Mouse (Mus musculus): ENCODE data around the gene Aass. TPM values are rescaled to one million over a fixed set of nuclear protein-coding genes. Genes with fewer than 3 reads are reported as not detected.
"Not testable (repeated sequence)": the region's sequence is repeated elsewhere in the genome, so short reads cannot be mapped to it uniquely, and the experiment has no call there.

The Aass gene
- polyA plus RNA-seq, 1 experiment from 2014 or later, result 0.32 TPM

DNA sequence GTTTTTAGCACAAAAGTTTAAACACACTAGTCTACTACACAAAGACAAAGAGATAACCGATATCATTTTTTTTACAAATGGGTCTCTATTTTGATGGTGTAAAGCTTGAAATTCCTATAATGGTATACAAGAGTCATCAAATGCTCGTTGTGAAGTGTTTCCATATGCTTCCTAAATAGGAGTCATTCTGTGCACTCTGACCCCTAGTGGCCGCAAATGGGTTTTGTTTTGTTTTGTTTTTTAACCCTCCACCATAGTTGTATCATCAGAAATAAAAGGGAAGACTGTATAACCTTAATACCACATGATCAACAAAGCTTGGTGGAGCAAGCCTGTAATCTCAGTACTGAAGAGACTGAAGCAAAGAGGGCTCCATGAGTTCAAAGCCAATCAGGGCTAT lies 9.9 kb downstream of the Aass start:
- no peak overlapping the region for H3K27ac ChIP-seq (replicated peaks)
- H3K4me3 ChIP-seq (ENCODE audit: low read depth, low read length), result no peak overlapping the region
- H3K9ac ChIP-seq (ENCODE audit: low read length), result no peak overlapping the region
- no peaks in the 10 kb centered on the region for H3K27me3 ChIP-seq (ENCODE audit: control insufficient read depth, insufficient read depth, low read length)
- DNase-seq (ENCODE audit: low spot score) (no peak), ATAC-seq (ENCODE audit: low FRiP score, low TSS enrichment) (no peak)
- TF ChIP-seq EP300 (optimal IDR thresholded peaks at IDR 0.05), result no peak
- TF ChIP-seq CTCF (IDR thresholded peaks at IDR 0.05; ENCODE audit: low read depth), result peak; percentile 70
- H3K36me3 ChIP-seq (ENCODE audit: control insufficient read depth, insufficient read depth, low read length), result no peaks in the 10 kb centered on the region
- 38% methylated on average over 3 of the region's 3 CpGs for WGBS
- no peaks in the 10 kb centered on the region for H3K4me1 ChIP-seq (replicated peaks; ENCODE audit: control insufficient read depth, insufficient read depth)
- H3K9me3 ChIP-seq (ENCODE audit: control insufficient read depth, low read length), result no peaks in the 10 kb centered on the region
- no peak overlapping the region for H3K4me2 ChIP-seq (replicated peaks; ENCODE audit: low read depth)

DNA sequence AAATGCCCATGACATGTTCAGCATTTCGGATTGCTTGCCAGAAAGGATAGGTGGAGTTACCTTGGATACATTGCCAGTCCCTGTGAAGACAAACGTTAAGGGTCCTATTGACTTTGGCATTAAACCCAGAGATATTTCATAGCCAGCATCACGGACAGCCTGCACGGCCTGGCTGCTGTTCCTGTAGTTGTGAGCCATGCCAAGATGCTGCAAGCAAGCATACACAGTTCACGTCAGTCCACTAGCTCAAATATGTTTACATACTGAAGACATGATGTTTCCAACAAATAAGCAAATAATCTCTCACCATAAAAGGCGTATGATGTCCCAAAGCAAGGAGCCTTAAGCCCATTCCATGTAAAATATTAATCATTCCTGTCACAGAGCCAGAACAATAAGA lies 18.0 kb downstream of the Aass start:
- TF ChIP-seq EP300 (optimal IDR thresholded peaks at IDR 0.05) (no peak), CTCF (IDR thresholded peaks at IDR 0.05; ENCODE audit: low read depth) (no peak)

DNA sequence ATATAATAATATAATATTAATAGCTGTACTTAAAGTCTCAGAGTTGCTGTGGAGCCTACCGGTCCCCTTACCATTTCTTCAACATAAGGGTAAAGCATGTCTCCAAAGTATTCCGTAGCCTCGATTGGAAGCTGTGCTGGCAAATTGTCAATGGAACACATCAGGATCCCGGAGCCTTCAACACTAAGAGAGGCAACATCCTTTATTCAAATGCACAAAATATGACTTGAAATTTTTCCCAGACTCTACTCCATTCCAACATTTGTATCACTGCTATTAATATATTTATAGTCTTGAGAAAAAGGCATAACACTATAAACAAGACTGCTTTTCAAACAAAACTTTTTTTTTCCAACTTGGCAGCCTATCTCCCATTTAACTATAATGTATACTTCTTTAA lies 25.7 kb downstream of the Aass start:
- H3K4me3 ChIP-seq (ENCODE audit: low read depth, low read length), result no peak overlapping the region
- H3K9me3 ChIP-seq (ENCODE audit: control insufficient read depth, low read length), result no peaks in the 10 kb centered on the region
- H3K27me3 ChIP-seq (ENCODE audit: control insufficient read depth, insufficient read depth, low read length), result no peaks in the 10 kb centered on the region
- ATAC-seq (ENCODE audit: low FRiP score, low TSS enrichment) (no peak), DNase-seq (ENCODE audit: low spot score) (no peak)
- 75% methylated on average over 4 of the region's 4 CpGs for WGBS
- no peaks in the 10 kb centered on the region for H3K4me1 ChIP-seq (replicated peaks; ENCODE audit: control insufficient read depth, insufficient read depth)
- H3K4me2 ChIP-seq (replicated peaks; ENCODE audit: low read depth), result no peak overlapping the region
- no peak overlapping the region for H3K9ac ChIP-seq (ENCODE audit: low read length)
- H3K36me3 ChIP-seq (ENCODE audit: control insufficient read depth, insufficient read depth, low read length), result no peaks in the 10 kb centered on the region
- TF ChIP-seq CTCF (IDR thresholded peaks at IDR 0.05; ENCODE audit: low read depth) (no peak), EP300 (optimal IDR thresholded peaks at IDR 0.05) (no peak)
- H3K27ac ChIP-seq (replicated peaks), result no peak overlapping the region

More for the DNA sequence above, 18.0 kb downstream of the Aass start:
- WGBS, result 45% methylated on average over 6 of the region's 6 CpGs
- Histone ChIP-seq H3K4me3 (ENCODE audit: low read depth, low read length) (no peak overlapping the region), H3K36me3 (ENCODE audit: control insufficient read depth, insufficient read depth, low read length) (no peaks in the 10 kb centered on the region), H3K27ac (replicated peaks) (no peak overlapping the region), H3K9me3 (ENCODE audit: control insufficient read depth, low read length) (no peaks in the 10 kb centered on the region), H3K9ac (ENCODE audit: low read length) (no peak overlapping the region), H3K4me1 (replicated peaks; ENCODE audit: control insufficient read depth, insufficient read depth) (no peaks in the 10 kb centered on the region), H3K27me3 (ENCODE audit: control insufficient read depth, insufficient read depth, low read length) (no peaks in the 10 kb centered on the region), H3K4me2 (replicated peaks; ENCODE audit: low read depth) (no peak overlapping the region)
- ATAC-seq (ENCODE audit: low FRiP score, low TSS enrichment) (no peak), DNase-seq (ENCODE audit: low spot score) (no peak)

DNA sequence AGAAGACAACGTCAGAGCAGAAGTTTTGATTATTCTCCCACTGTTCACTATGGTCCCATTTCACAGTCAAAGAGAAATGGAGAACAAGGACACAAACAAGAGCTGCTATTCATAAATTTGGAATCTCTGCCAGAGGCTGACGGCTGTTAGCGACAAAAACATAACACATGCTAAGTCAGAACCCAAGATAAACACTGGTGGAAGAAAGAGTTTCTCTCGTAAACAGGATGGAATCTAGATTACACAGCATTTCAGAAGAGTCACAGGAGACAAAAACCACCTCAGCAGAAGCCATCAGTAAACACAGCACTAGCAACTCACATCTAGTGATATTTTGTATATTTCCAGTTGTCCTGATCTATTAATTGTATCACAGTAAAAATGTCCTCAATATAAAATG lies 26.4 kb downstream of the Aass start:
- no peaks in the 10 kb centered on the region for H3K36me3 ChIP-seq (ENCODE audit: control insufficient read depth, insufficient read depth, low read length)
- no peak overlapping the region for H3K4me2 ChIP-seq (replicated peaks; ENCODE audit: low read depth)
- H3K9me3 ChIP-seq (ENCODE audit: control insufficient read depth, low read length), result no peaks in the 10 kb centered on the region
- H3K4me3 ChIP-seq (ENCODE audit: low read depth, low read length), result no peak overlapping the region
- DNase-seq (ENCODE audit: low spot score) (no peak), ATAC-seq (ENCODE audit: low FRiP score, low TSS enrichment) (no peak)
- no peaks in the 10 kb centered on the region for H3K4me1 ChIP-seq (replicated peaks; ENCODE audit: control insufficient read depth, insufficient read depth)
- no peak overlapping the region for H3K9ac ChIP-seq (ENCODE audit: low read length)
- 35% methylated on average over 4 of the region's 4 CpGs for WGBS
- no peak overlapping the region for H3K27ac ChIP-seq (replicated peaks)
- H3K27me3 ChIP-seq (ENCODE audit: control insufficient read depth, insufficient read depth, low read length), result no peaks in the 10 kb centered on the region
- TF ChIP-seq CTCF (IDR thresholded peaks at IDR 0.05; ENCODE audit: low read depth) (no peak), EP300 (optimal IDR thresholded peaks at IDR 0.05) (no peak)

DNA sequence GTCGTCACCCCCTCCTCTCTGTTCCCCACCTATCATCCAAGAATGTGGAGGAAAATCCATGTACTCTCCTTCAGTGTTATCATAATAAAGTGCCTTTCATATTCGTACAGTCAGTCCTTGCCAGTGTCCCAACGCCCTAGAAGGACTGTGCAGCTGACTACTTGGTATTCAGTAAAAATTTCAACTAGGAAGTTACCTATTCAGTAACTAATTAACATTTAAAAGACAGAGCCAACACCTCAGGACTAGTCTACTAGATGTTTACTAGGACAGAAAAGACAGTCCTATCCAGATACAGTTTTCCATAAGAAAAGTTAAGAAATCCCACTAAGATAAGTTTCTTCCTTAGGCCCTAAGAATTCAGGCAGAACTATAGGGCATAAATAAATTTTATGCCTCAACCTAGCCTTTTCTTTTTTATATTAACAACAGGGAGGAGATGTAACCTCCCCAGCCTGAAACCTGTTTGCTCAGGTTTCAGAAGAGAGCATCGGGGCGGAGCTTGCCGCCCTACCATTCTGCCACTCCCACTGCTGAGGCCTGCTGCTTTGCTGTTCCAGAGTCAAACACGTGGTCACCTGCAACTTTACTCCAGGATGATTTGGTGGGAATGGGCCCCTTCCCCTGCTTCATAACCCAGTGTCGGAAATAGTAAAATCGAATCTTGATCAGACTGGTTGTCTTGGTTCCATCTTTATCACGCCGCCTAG lies 42.3 kb downstream of the Aass start:
- H3K27ac ChIP-seq (replicated peaks); H3K9ac ChIP-seq (ENCODE audit: low read length); H3K4me3 ChIP-seq (ENCODE audit: low read depth, low read length); H3K9me3 ChIP-seq (ENCODE audit: control insufficient read depth, low read length); H3K27me3 ChIP-seq (ENCODE audit: control insufficient read depth, insufficient read depth, low read length); H3K4me2 ChIP-seq (replicated peaks; ENCODE audit: low read depth); DNase-seq (ENCODE audit: low spot score); H3K36me3 ChIP-seq (ENCODE audit: control insufficient read depth, insufficient read depth, low read length); H3K4me1 ChIP-seq (replicated peaks; ENCODE audit: control insufficient read depth, insufficient read depth); ATAC-seq (ENCODE audit: low FRiP score, low TSS enrichment): not testable (repeated sequence)
- WGBS, result 85% methylated on average over 11 of the region's 11 CpGs

DNA sequence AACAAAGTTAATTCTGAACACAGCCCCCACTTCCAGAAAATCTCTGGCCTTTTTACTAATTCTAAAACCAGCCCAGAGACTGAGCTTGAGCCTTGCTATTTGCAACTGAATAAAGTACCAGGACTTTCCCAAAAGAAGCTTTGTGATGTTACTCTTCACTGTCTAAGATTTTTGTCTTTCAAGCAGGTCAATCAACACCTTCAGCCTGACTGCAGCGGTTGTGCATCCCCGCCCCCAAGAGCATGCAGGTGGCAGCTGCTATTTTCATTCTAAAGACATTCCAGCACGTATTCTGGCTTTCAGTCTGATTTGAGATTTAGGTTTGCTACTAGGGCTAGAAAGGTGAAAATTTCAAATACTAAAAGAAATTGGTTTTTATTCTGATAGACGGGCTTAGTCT lies 43.5 kb downstream of the Aass start:
- not testable (repeated sequence) for H3K9me3 ChIP-seq (ENCODE audit: control insufficient read depth, low read length); H3K4me2 ChIP-seq (replicated peaks; ENCODE audit: low read depth); H3K4me3 ChIP-seq (ENCODE audit: low read depth, low read length); ATAC-seq (ENCODE audit: low FRiP score, low TSS enrichment); H3K27me3 ChIP-seq (ENCODE audit: control insufficient read depth, insufficient read depth, low read length); DNase-seq (ENCODE audit: low spot score); H3K27ac ChIP-seq (replicated peaks); H3K4me1 ChIP-seq (replicated peaks; ENCODE audit: control insufficient read depth, insufficient read depth); H3K9ac ChIP-seq (ENCODE audit: low read length); H3K36me3 ChIP-seq (ENCODE audit: control insufficient read depth, insufficient read depth, low read length)
- 78% methylated on average over 4 of the region's 4 CpGs for WGBS
